Mouse (Mus musculus): ENCODE measurements around the gene Magi2. TPM values are rescaled to one million over a fixed set of nuclear protein-coding genes. Genes with fewer than 3 reads are reported as not detected.

The Magi2 gene
- polyA plus RNA-seq, 2 experiments, result 0.08 to 0.15 TPM

DNA sequence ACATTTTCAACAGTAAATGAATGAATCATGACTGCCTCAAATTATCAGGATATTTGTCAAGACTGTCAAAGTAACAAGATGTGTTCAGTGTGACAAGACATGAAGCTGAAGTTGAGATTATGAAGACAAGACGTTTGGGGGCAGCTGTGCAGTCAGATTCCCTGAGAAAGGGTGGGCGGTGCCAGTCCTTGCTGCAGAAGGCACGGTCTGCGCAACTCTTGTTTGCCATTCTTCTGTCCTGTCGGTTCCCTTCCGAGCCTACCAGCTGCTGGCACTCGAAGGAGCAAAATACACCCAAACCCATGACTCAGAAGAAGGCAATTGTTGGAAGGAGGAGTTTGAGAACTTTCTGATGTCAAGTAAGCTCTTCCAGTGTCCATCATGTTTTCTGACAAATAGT, 852.1 kb downstream of the Magi2 start:
- Histone ChIP-seq H3K4me2 (ENCODE audit: low read depth) (no peak overlapping the region), H3K9me3 (ENCODE audit: control insufficient read depth, low read length) (no peaks in the 10 kb centered on the region), H3K27me3 (ENCODE audit: control insufficient read depth, insufficient read depth, low read length) (no peaks in the 10 kb centered on the region), H3K4me1 (replicated peaks; ENCODE audit: control insufficient read depth in 2 of 2, insufficient read depth in 2 of 2, low read length in 1 of 2) (no peaks in the 10 kb centered on the region), H3K4me3 (ENCODE audit: insufficient read depth in 1 of 2, low read depth in 2 of 2, low read length in 2 of 2) (no peak overlapping the region), H3K27ac (no peak overlapping the region), H3K9ac (replicated peaks) (no peak overlapping the region), H3K36me3 (replicated peaks; ENCODE audit: control insufficient read depth, insufficient read depth, low read depth) (no peaks in the 10 kb centered on the region)
- 65% methylated on average over 7 of the region's 7 CpGs for WGBS (ENCODE audit: insufficient replicate concordance)
- no peak for TF ChIP-seq CTCF (IDR thresholded peaks at IDR 0.05; ENCODE audit: low read depth)
- ATAC-seq (ENCODE audit: insufficient read depth) (no peak), DNase-seq (ENCODE audit: low read depth in 3 of 3, low spot score in 3 of 3) (no peak)

DNA sequence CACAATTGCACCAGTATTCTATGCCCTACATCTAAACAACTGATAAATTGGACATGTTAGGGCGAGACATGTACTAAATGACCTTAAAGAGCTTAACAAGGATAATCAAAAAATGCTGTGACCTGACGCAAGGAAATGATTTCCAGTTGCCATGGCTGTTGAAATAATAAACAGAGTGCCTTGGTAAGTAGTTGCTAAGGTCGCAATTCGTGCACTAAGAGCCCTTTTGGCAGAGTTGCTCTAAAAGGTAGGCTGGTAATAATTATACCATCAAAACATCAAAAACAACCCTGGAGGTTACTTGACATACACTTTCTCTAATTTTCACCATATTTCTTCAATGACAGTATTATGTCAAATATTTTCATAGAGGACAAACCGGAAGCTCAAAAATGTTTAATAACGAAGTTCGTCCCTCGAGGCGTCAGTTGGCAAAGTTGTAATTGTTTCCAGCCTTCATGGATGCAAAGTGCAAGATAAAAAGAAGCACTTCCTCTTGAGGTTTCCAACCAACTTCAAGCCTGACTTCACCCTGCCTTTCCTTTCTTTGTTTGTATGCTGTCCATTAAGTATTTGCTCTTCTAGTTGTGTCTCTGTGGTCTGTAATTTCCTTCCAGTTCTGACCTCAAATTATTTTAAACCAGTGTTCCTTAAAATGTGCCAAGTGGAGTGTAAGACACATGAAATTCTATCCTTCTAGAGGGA, 853.9 kb downstream of the Magi2 start:
- no peak for TF ChIP-seq CTCF (IDR thresholded peaks at IDR 0.05; ENCODE audit: low read depth)
- TF ChIP-seq EP300 (IDR thresholded peaks at IDR 0.05; ENCODE audit: low read depth), result no peak
- Histone ChIP-seq H3K4me3 (ENCODE audit: insufficient read depth in 1 of 2, low read depth in 2 of 2, low read length in 2 of 2) (no peak overlapping the region), H3K9ac (replicated peaks) (no peak overlapping the region), H3K36me3 (replicated peaks; ENCODE audit: control insufficient read depth, insufficient read depth, low read depth) (no peaks in the 10 kb centered on the region), H3K4me2 (ENCODE audit: low read depth) (no peak overlapping the region), H3K27me3 (ENCODE audit: control insufficient read depth, insufficient read depth, low read length) (no peaks in the 10 kb centered on the region), H3K4me1 (replicated peaks; ENCODE audit: control insufficient read depth in 2 of 2, insufficient read depth in 2 of 2, low read length in 1 of 2) (no peaks in the 10 kb centered on the region), H3K9me3 (ENCODE audit: control insufficient read depth, low read length) (no peaks in the 10 kb centered on the region), H3K27ac (no peak overlapping the region)
- ATAC-seq (ENCODE audit: insufficient read depth) (no peak), DNase-seq (ENCODE audit: low read depth in 3 of 3, low spot score in 3 of 3) (no peak)
- WGBS (ENCODE audit: insufficient replicate concordance), result 28% methylated on average over 9 of the region's 9 CpGs

DNA sequence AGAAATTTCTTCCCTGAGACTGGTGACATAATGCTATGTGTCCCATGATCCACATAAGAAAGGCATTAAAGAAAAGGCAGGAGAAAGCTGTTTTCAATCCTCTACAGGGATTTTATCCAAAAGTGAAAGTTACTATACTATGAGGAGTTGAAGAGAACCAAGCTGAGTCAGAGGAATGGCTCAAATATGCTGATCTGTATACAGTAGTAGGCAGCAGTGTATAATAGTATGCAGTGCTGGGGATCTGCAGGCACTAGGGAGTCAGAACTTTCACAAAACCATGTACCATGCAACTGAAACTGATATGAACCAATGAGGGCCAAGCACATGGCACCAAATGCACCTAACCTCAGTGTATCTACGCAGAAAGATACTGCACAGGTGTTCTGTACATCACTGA, 855.5 kb downstream of the Magi2 start:
- no peaks in the 10 kb centered on the region for H3K4me1 ChIP-seq (replicated peaks; ENCODE audit: control insufficient read depth in 2 of 2, insufficient read depth in 2 of 2, low read length in 1 of 2)
- TF ChIP-seq CTCF (IDR thresholded peaks at IDR 0.05; ENCODE audit: low read depth), result no peak
- no peak for TF ChIP-seq EP300 (IDR thresholded peaks at IDR 0.05; ENCODE audit: low read depth)
- H3K27me3 ChIP-seq (ENCODE audit: control insufficient read depth, insufficient read depth, low read length), result no peaks in the 10 kb centered on the region
- H3K36me3 ChIP-seq (replicated peaks; ENCODE audit: control insufficient read depth, insufficient read depth, low read depth), result no peaks in the 10 kb centered on the region
- no peak overlapping the region for H3K27ac ChIP-seq
- no peak overlapping the region for H3K4me3 ChIP-seq (ENCODE audit: insufficient read depth in 1 of 2, low read depth in 2 of 2, low read length in 2 of 2)
- ATAC-seq (ENCODE audit: insufficient read depth) (no peak), DNase-seq (ENCODE audit: low read depth in 3 of 3, low spot score in 3 of 3) (no peak)
- no peak overlapping the region for H3K9ac ChIP-seq (replicated peaks)
- H3K9me3 ChIP-seq (ENCODE audit: control insufficient read depth, low read length), result no peaks in the 10 kb centered on the region
- no peak overlapping the region for H3K4me2 ChIP-seq (ENCODE audit: low read depth)
- 65% methylated on average over 1 of the region's 1 CpGs for WGBS (ENCODE audit: insufficient replicate concordance)

GRCm38 (mm10) chr5:20087083-20087482, 860.2 kb downstream of the Magi2 start:
- no peak for DNase-seq (ENCODE audit: low read depth in 3 of 3, low spot score in 3 of 3)
- Histone ChIP-seq H3K36me3 (replicated peaks; ENCODE audit: control insufficient read depth, insufficient read depth, low read depth) (no peaks in the 10 kb centered on the region), H3K4me2 (ENCODE audit: low read depth) (no peak overlapping the region), H3K9ac (replicated peaks) (no peak overlapping the region), H3K4me3 (ENCODE audit: insufficient read depth in 1 of 2, low read depth in 2 of 2, low read length in 2 of 2) (no peak overlapping the region), H3K4me1 (replicated peaks; ENCODE audit: control insufficient read depth in 2 of 2, insufficient read depth in 2 of 2, low read length in 1 of 2) (no peaks in the 10 kb centered on the region), H3K9me3 (ENCODE audit: control insufficient read depth, low read length) (no peaks in the 10 kb centered on the region), H3K27ac (no peak overlapping the region), H3K27me3 (ENCODE audit: control insufficient read depth, insufficient read depth, low read length) (no peaks in the 10 kb centered on the region)
- ATAC-seq (ENCODE audit: insufficient read depth), result no peak
- WGBS (ENCODE audit: insufficient replicate concordance), result 41% methylated on average over 6 of the region's 6 CpGs
- TF ChIP-seq EP300 (IDR thresholded peaks at IDR 0.05; ENCODE audit: low read depth) (no peak), CTCF (IDR thresholded peaks at IDR 0.05; ENCODE audit: low read depth) (no peak)

- no peak for ATAC-seq (ENCODE audit: insufficient read depth)
These were observed 877.0 kb downstream of the Magi2 start for GRCm38 (mm10) chr5:20103869-20104268.

More at GRCm38 (mm10) chr5:20103869-20104268, 877.0 kb downstream of the Magi2 start:
- no peak for DNase-seq (ENCODE audit: low read depth in 3 of 3, low spot score in 3 of 3)
- no peaks in the 10 kb centered on the region for H3K9me3 ChIP-seq (ENCODE audit: control insufficient read depth, low read length)
- no peaks in the 10 kb centered on the region for H3K36me3 ChIP-seq (replicated peaks; ENCODE audit: control insufficient read depth, insufficient read depth, low read depth)
- no peaks in the 10 kb centered on the region for H3K4me1 ChIP-seq (replicated peaks; ENCODE audit: control insufficient read depth in 2 of 2, insufficient read depth in 2 of 2, low read length in 1 of 2)
- H3K9ac ChIP-seq (replicated peaks), result no peak overlapping the region
- no peak for TF ChIP-seq CTCF (IDR thresholded peaks at IDR 0.05; ENCODE audit: low read depth)
- no peaks in the 10 kb centered on the region for H3K27me3 ChIP-seq (ENCODE audit: control insufficient read depth, insufficient read depth, low read length)
- H3K4me2 ChIP-seq (ENCODE audit: low read depth), result no peak overlapping the region
- no peak overlapping the region for H3K4me3 ChIP-seq (ENCODE audit: insufficient read depth in 1 of 2, low read depth in 2 of 2, low read length in 2 of 2)
- H3K27ac ChIP-seq, result no peak overlapping the region
